Mouse (Mus musculus): ENCODE data around the gene Llcfc1.

GRCm38 (mm10) chr6:41635211-41635610 is 49.0 kb upstream of the Llcfc1 start:
- TF ChIP-seq TCF12 (IDR thresholded peaks at IDR 0.05; ENCODE audit: insufficient read depth, poor library complexity, severe bottlenecking) (no peak), CEBPB (IDR thresholded peaks at IDR 0.05; ENCODE audit: insufficient read depth, poor library complexity, severe bottlenecking) (no peak)

Measured in myocyte (in vitro differentiated cells).